Mouse (Mus musculus) bone marrow, adult 2 months (tissue): ENCODE measurements around the gene Dhfr.

Experiments used
- CTCF ChIP-seq: fragments of 200-500 bp; IDR thresholded peaks from 2 replicates; pipeline ENCODE4 v1.5.1; 2011; ENCODE audit warnings: low read length, control low read depth; ENCODE audit not compliant: control insufficient read depth, insufficient read depth
- POLR2A ChIP-seq: fragments of 200-500 bp; IDR thresholded peaks from 2 replicates; pipeline ENCODE4 v1.6.1; 2011; ENCODE audit warnings: low read depth, mild to moderate bottlenecking, control low read depth, low read length, borderline replicate concordance; ENCODE audit not compliant: control insufficient read depth

DNA sequence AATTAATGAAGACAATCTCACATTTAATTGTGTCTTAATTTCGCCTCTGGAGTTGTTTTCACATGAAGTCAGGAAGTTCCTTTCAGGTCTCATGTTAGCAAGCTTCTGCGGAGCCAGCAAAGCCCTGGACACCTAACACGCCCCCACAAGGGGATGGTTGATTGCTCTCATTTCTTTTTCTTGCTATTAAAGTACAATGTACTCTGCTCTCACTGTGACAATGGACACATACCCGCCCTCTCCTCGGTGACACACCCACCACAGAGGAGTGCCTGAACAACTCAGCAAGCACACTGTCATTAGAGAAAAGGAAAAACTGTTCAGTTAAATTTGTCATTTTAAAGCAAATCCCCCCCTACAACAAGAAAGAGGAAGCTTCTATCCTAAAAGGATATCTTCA, 8.2 kb upstream of the Dhfr start:
- no peak for TF ChIP-seq CTCF
- TF ChIP-seq POLR2A = no peak
